Mouse (Mus musculus) heart, postnatal 0 days (tissue): ENCODE measurements around the gene Fubp1. TPM values are rescaled to one million over a fixed set of nuclear protein-coding genes. Genes with fewer than 3 reads are reported as not detected.

Experiments used
- ATAC-seq: fragments of 200-750 bp; cut with Nextera tagmentation; 2 replicates; pipeline ENCODE4 v1.8.0; 2017; ENCODE audit warnings: low read depth, moderate number of reproducible peaks, moderate library complexity; ENCODE audit not compliant: insufficient read depth
- DNase-seq: peaks from one replicate; pipeline ENCODE4 v3.0.0-alpha.2; 2016; ENCODE audit warnings: low spot score
- H3K27ac ChIP-seq: fragments of 300-500 bp; sonication (generic); 2 replicates; pipeline ENCODE4 v1.5.1; 2014; ENCODE audit warnings: low read depth, mild to moderate bottlenecking
- H3K27me3 ChIP-seq: fragments of 300-500 bp; sonication (generic); 2 replicates; pipeline ENCODE4 v1.6.1; 2014; ENCODE audit warnings: low read length, mixed read lengths; ENCODE audit not compliant: control insufficient read depth, insufficient read depth
- H3K36me3 ChIP-seq: fragments of 300-500 bp; sonication (generic); replicated peaks from 2 replicates; pipeline ENCODE4 v1.6.1; 2014; ENCODE audit warnings: low read length, mixed read lengths; ENCODE audit not compliant: control insufficient read depth, insufficient read depth
- H3K4me1 ChIP-seq: fragments of 300-500 bp; sonication (generic); 2 replicates; pipeline ENCODE4 v1.6.1; 2014; ENCODE audit warnings: antibody characterized with exemption; ENCODE audit not compliant: control insufficient read depth, insufficient read depth
- H3K4me2 ChIP-seq: fragments of 300-500 bp; sonication (generic); 2 replicates; pipeline ENCODE4 v1.6.1; 2014; ENCODE audit warnings: low read depth, mild to moderate bottlenecking, low read length, moderate library complexity
- H3K4me3 ChIP-seq: fragments of 300-500 bp; sonication (generic); 2 replicates; pipeline ENCODE4 v1.5.1; 2014; ENCODE audit warnings: low read depth, low read length
- H3K9ac ChIP-seq: fragments of 300-500 bp; sonication (generic); replicated peaks from 2 replicates; pipeline ENCODE4 v1.6.1; 2014; ENCODE audit warnings: low read depth, low read length, mixed read lengths
- H3K9me3 ChIP-seq: fragments of 300-500 bp; sonication (generic); replicated peaks from 2 replicates; pipeline ENCODE4 v1.6.1; 2016; ENCODE audit warnings: low read length; ENCODE audit not compliant: control insufficient read depth
- CTCF ChIP-seq: IDR thresholded peaks from 2 replicates; pipeline ENCODE4 v1.5.1; 2016; ENCODE audit warnings: antibody characterized with exemption, control low read depth, low read depth
- EP300 ChIP-seq: IDR thresholded peaks from 2 replicates; pipeline ENCODE4 v1.6.1; 2016; ENCODE audit warnings: antibody characterized with exemption, low read depth
- WGBS: fragments of 180-500 bp; shearing (Covaris S2); extraction: QIAGEN DNeasy Blood & Tissue Kit; methylation state at CpG from one replicate; pipeline ENCODE4 v1.1.7; 2014; 5-methylcytosine and 5-hydroxymethylcytosine counted together
- polyA plus RNA-seq: library from polyadenylated mRNA; unstranded; fragments of >200 nt; fragmentation: Nextera tagmentation; extraction: Ambion mirVana; gene quantifications from 2 replicates; pipeline ENCODE4 v1.2.1, GENCODE M21; 2015
- total RNA-seq: library from RNA; depleted of rRNA; stranded (reverse); fragments of >200 nt; gene quantifications from 2 replicates; pipeline ENCODE4 v1.2.3, GENCODE M21; 2014; ENCODE audit warnings: low replicate concordance

Gene Fubp1
- total and polyA plus RNA-seq, 2 experiments from 2014 or later: 71.2 to 72.9 TPM

DNA sequence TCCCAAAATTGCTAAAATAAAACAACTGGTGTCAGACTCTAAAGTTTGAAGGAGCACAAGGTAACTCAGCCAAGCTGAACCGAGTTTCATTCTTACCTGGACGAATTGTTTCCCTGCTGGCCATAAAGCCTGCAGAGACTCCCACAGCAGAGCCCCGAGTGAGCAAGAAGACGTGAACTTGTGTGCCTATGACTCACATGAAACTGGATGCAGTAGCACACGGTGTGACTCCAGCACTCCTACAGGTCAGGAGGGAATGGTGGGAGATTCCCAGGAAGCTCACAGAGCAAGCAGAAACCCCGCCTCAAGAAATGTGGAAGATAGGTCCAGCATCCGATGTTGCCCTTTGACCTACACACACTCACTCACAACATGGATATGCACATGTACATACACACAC lies 38.4 kb upstream of the Fubp1 start:
- no peak overlapping the region for H3K9ac ChIP-seq
- no peak for ATAC-seq
- no peaks in the 10 kb centered on the region for H3K4me1 ChIP-seq
- no peak overlapping the region for H3K27ac ChIP-seq
- H3K36me3 ChIP-seq: no peaks in the 10 kb centered on the region
- no peak overlapping the region for H3K4me2 ChIP-seq
- 60% methylated on average over 7 of the region's 7 CpGs for WGBS
- H3K27me3 ChIP-seq: no peaks in the 10 kb centered on the region
- H3K9me3 ChIP-seq: no peaks in the 10 kb centered on the region
- peak; percentile 21; the same call in 1 of the 2 replicates for TF ChIP-seq CTCF
- no peak for TF ChIP-seq EP300
- H3K4me3 ChIP-seq: no peak overlapping the region
- no peak for DNase-seq

DNA sequence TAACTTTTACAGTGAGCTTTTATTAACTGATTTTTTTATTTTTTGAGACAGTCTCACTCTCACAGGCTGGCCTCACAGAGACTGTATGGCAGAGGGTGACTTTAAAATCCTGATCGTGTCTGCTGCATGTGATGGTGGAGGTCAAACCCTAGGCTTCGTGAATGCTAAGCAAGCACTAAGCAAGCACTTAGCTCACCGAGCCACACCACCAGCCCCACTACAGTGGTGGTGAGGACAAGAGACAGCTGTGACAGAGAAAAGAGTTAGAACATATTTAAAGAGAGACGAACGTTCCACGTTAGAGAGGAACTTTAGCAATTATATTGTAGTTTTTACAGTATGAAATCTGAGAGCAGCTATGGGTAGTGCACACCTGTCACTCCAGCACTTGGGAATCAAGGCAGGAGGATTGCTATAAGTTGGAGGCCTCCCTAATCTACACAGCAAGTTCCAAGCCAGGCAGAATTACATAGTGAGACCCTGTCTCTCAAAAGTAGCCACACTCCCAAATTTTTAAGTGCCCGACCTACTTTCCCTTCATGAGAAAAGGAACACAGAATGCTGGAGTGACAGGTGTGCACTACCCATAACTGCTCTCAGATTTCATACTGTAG lies 37.8 kb upstream of the Fubp1 start:
- TF ChIP-seq CTCF (no peak), EP300 (no peak)
- ATAC-seq (no peak), DNase-seq (no peak)
- Histone ChIP-seq H3K9ac (no peak overlapping the region), H3K4me3 (no peak overlapping the region), H3K9me3 (no peaks in the 10 kb centered on the region), H3K36me3 (no peaks in the 10 kb centered on the region), H3K4me2 (no peak overlapping the region), H3K27ac (no peak overlapping the region), H3K4me1 (no peaks in the 10 kb centered on the region), H3K27me3 (no peaks in the 10 kb centered on the region)
- 65% methylated on average over 7 of the region's 7 CpGs for WGBS

DNA sequence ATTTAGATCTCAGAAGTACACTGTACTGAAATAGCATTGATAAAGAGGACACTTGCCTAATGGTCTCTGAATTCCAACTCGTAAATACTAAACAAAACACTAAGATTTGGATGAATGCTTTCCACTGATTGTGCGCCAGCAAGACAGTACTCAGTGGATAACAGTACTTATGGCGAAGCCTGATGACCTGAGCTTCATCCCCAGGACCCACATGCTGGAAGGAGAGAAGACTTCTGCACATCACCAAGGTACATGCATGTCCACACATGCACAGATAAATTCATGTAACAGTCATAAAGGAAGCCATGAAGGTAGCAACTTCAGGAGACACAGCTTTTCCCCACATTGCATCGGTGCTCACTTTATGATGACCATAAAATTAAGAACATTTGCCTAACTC lies 31.4 kb upstream of the Fubp1 start:
- H3K27ac ChIP-seq: no peak overlapping the region
- DNase-seq (no peak), ATAC-seq (no peak)
- H3K9ac ChIP-seq: no peak overlapping the region
- H3K4me1 ChIP-seq: no peaks in the 10 kb centered on the region
- H3K4me3 ChIP-seq: no peak overlapping the region
- no peak for TF ChIP-seq EP300
- no peak for TF ChIP-seq CTCF
- 83% methylated on average over 4 of the region's 4 CpGs for WGBS
- peaks cover 18% of the 10 kb centered on the region for H3K36me3 ChIP-seq
- no peak overlapping the region for H3K4me2 ChIP-seq
- H3K27me3 ChIP-seq: no peaks in the 10 kb centered on the region
- H3K9me3 ChIP-seq: no peaks in the 10 kb centered on the region

DNA sequence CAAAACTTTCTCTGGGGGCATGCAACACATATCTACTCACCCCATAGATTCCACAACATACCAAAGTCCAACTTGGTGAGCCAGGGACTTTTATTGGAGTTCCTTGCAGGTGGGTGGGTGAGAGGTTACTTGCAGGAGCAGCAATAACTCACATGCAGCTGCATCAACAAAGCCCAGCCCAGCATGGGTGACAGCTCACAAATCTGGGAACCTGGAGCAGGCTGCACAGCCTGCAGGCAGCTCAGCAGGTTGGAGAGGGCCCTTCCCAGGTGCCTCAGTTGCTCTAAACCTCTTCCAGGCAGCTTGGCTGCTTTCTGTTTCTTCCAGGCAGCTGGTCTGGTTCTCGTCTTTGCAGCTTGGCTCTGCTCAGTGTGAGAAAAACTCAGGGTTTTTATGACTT lies 30.9 kb upstream of the Fubp1 start:
- H3K4me2 ChIP-seq: no peak overlapping the region
- ATAC-seq: no peak
- H3K27ac ChIP-seq: no peak overlapping the region
- no peak for DNase-seq
- no peak overlapping the region for H3K4me3 ChIP-seq
- TF ChIP-seq CTCF: no peak
- no peak for TF ChIP-seq EP300
- no peaks in the 10 kb centered on the region for H3K9me3 ChIP-seq
- no peaks in the 10 kb centered on the region for H3K27me3 ChIP-seq
- WGBS: 76% methylated on average over 1 of the region's 1 CpGs
- H3K36me3 ChIP-seq: peaks cover 19% of the 10 kb centered on the region
- no peak overlapping the region for H3K9ac ChIP-seq
- H3K4me1 ChIP-seq: no peaks in the 10 kb centered on the region

DNA sequence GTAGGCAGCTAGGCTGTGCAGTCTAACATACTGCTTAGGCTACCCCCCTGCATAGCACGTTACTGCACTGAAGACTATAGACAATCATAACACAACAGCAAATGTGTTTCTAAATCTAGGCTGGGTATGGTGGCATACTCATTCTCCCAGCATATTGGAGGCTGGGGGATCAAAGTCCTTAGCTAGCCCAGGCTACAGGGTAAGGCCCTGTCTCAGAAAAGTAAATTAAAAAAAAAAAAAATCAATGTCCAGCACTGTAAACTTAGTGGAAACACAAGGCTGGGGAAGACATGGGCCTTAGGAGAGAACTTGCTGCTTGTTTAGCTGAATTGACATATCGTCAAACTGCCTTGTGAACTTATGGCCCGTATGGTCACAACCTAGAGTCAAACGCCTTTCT lies 29.6 kb upstream of the Fubp1 start:
- Histone ChIP-seq H3K36me3 (peaks cover 32% of the 10 kb centered on the region), H3K27ac (no peak overlapping the region), H3K9me3 (no peaks in the 10 kb centered on the region), H3K4me2 (no peak overlapping the region), H3K27me3 (no peaks in the 10 kb centered on the region), H3K4me1 (peaks cover 7% of the 10 kb centered on the region; the same call in 1 of the 2 replicates), H3K9ac (no peak overlapping the region), H3K4me3 (no peak overlapping the region)
- TF ChIP-seq CTCF (no peak), EP300 (no peak)
- WGBS: 85% methylated on average over 4 of the region's 4 CpGs
- no peak for ATAC-seq
- no peak for DNase-seq

DNA sequence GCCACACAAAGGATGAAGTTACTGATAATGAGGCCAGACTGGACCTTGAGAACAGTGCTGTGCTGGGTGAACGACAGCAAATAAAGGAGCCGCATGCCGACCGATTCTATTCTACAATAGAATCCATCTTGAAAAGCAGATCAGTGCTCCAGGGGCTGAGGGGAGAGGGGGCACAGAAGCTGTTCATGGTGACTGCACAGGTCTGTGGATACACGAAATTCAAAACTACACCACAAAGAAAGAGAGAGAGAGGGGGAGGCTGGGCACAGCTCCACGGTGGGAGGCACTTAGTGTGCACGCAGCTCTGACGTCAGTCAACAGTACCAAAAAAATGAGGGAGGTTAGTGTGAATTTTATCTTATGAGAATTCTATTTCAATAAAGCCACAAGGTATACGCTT lies 26.7 kb upstream of the Fubp1 start:
- DNase-seq: no peak
- H3K4me2 ChIP-seq: no peak overlapping the region
- no peak for ATAC-seq
- peaks cover 22% of the 10 kb centered on the region for H3K4me1 ChIP-seq
- H3K27ac ChIP-seq: no peak overlapping the region
- WGBS: 85% methylated on average over 9 of the region's 9 CpGs
- peaks cover 38% of the 10 kb centered on the region for H3K36me3 ChIP-seq
- no peak for TF ChIP-seq CTCF
- no peak for TF ChIP-seq EP300
- no peak overlapping the region for H3K4me3 ChIP-seq
- no peaks in the 10 kb centered on the region for H3K9me3 ChIP-seq
- H3K27me3 ChIP-seq: no peaks in the 10 kb centered on the region
- no peak overlapping the region for H3K9ac ChIP-seq
